Mouse (Mus musculus): ENCODE measurements around the gene Dscam.
"Not testable (repeated sequence)": the region's sequence is repeated elsewhere in the genome, so short reads cannot be mapped to it uniquely, and the experiment has no call there.

Gene Dscam

GRCm38 (mm10) chr16:96885817-96886216 lies 284.7 kb downstream of the Dscam start:
- DNase-seq (ENCODE audit: low read depth, low spot score): no peak

- DNase-seq (ENCODE audit: low read depth, low spot score): not testable (repeated sequence)
These were observed 286.0 kb downstream of the Dscam start for GRCm38 (mm10) chr16:96884590-96884989.

- DNase-seq (ENCODE audit: low read depth, low spot score): no peak
These were observed 293.3 kb downstream of the Dscam start for GRCm38 (mm10) chr16:96877271-96877670.

- no peak for DNase-seq (ENCODE audit: low read depth, low spot score)
These were observed 297.8 kb downstream of the Dscam start for GRCm38 (mm10) chr16:96872799-96873198.

GRCm38 (mm10) chr16:96857571-96857970 lies 313.0 kb downstream of the Dscam start:
- no peak for DNase-seq (ENCODE audit: low read depth, low spot score)

- DNase-seq (ENCODE audit: low read depth, low spot score): no peak
These were observed 315.5 kb downstream of the Dscam start for GRCm38 (mm10) chr16:96855060-96855459.

- peak; percentile 64 for DNase-seq (ENCODE audit: low read depth, low spot score)
These were observed 318.2 kb downstream of the Dscam start for GRCm38 (mm10) chr16:96852383-96852782.

GRCm38 (mm10) chr16:96848916-96849315 lies 321.6 kb downstream of the Dscam start:
- DNase-seq (ENCODE audit: low read depth, low spot score): no peak

- DNase-seq (ENCODE audit: low read depth, low spot score): no peak
These were observed 324.0 kb downstream of the Dscam start for GRCm38 (mm10) chr16:96846585-96846984.

- peak; percentile 46 for DNase-seq (ENCODE audit: low read depth, low spot score)
These were observed 324.4 kb downstream of the Dscam start for GRCm38 (mm10) chr16:96846113-96846512.

GRCm38 (mm10) chr16:96845475-96846098 lies 325.0 kb downstream of the Dscam start:
- DNase-seq (ENCODE audit: low read depth, low spot score): peak; percentile 74

GRCm38 (mm10) chr16:96843691-96844400 lies 326.7 kb downstream of the Dscam start:
- DNase-seq (ENCODE audit: low read depth, low spot score): no peak

GRCm38 (mm10) chr16:96842829-96843360 lies 327.7 kb downstream of the Dscam start:
- DNase-seq (ENCODE audit: low read depth, low spot score): no peak

- peak; percentile 91 for DNase-seq (ENCODE audit: low read depth, low spot score)
These were observed 350.9 kb downstream of the Dscam start for GRCm38 (mm10) chr16:96819649-96820048.

GRCm38 (mm10) chr16:96806298-96806697 lies 364.3 kb downstream of the Dscam start:
- no peak for DNase-seq (ENCODE audit: low read depth, low spot score)

- no peak for DNase-seq (ENCODE audit: low read depth, low spot score)
These were observed 367.9 kb downstream of the Dscam start for GRCm38 (mm10) chr16:96802636-96803035.

- no peak for DNase-seq (ENCODE audit: low read depth, low spot score)
These were observed 368.8 kb downstream of the Dscam start for GRCm38 (mm10) chr16:96801650-96802237.

- peak; percentile 18 for DNase-seq (ENCODE audit: low read depth, low spot score)
These were observed 375.1 kb downstream of the Dscam start for GRCm38 (mm10) chr16:96795431-96795830.

GRCm38 (mm10) chr16:96791307-96791706 lies 379.2 kb downstream of the Dscam start:
- no peak for DNase-seq (ENCODE audit: low read depth, low spot score)

GRCm38 (mm10) chr16:96788286-96788685 lies 382.3 kb downstream of the Dscam start:
- DNase-seq (ENCODE audit: low read depth, low spot score): no peak

- DNase-seq (ENCODE audit: low read depth, low spot score): no peak
These were observed 391.5 kb downstream of the Dscam start for GRCm38 (mm10) chr16:96779021-96779420.

GRCm38 (mm10) chr16:96774245-96774644 lies 396.3 kb downstream of the Dscam start:
- DNase-seq (ENCODE audit: low read depth, low spot score): no peak

GRCm38 (mm10) chr16:96767985-96768384 lies 402.6 kb downstream of the Dscam start:
- DNase-seq (ENCODE audit: low read depth, low spot score): no peak

All from ZHBTc4 (cell line).